Mouse (Mus musculus): ENCODE measurements around the gene Ston1. TPM values are rescaled to one million over a fixed set of nuclear protein-coding genes. Genes with fewer than 3 reads are reported as not detected.

Gene Ston1
- polyA plus RNA-seq, 1 experiment from 2014 or later: 8.3 TPM

- Histone ChIP-seq H3K4me2 (ENCODE audit: low read length) (no peak overlapping the region), H3K9me3 (replicated peaks; ENCODE audit: low read length) (no peaks in the 10 kb centered on the region), H3K36me3 (ENCODE audit: insufficient read depth, low read length) (no peaks in the 10 kb centered on the region), H3K27me3 (ENCODE audit: insufficient read depth, low read length) (no peaks in the 10 kb centered on the region), H3K9ac (ENCODE audit: low read depth, low read length) (no peak overlapping the region), H3K27ac (no peak overlapping the region), H3K4me3 (replicated peaks; ENCODE audit: low read depth, low read length) (no peak overlapping the region), H3K4me1 (replicated peaks; ENCODE audit: insufficient read depth, low read length) (no peaks in the 10 kb centered on the region)
- DNase-seq (ENCODE audit: low spot score): no peak
- WGBS: 56% methylated on average over 2 of the region's 2 CpGs
- TF ChIP-seq CTCF (IDR thresholded peaks at IDR 0.05; ENCODE audit: low read depth): no peak
- ATAC-seq (replicated peaks; ENCODE audit: low FRiP score, low read depth): no peak
These were observed 68.6 kb downstream of the Ston1 start for GRCm38 (mm10) chr17:88666076-88666475.

- no peaks in the 10 kb centered on the region for H3K9me3 ChIP-seq (replicated peaks; ENCODE audit: low read length)
- H3K4me3 ChIP-seq (replicated peaks; ENCODE audit: low read depth, low read length): no peak within 1 kb of the TSS
- no peak within 1 kb of the TSS for H3K9ac ChIP-seq (ENCODE audit: low read depth, low read length)
- no peaks in the 10 kb centered on the region for H3K36me3 ChIP-seq (ENCODE audit: insufficient read depth, low read length)
- ATAC-seq (replicated peaks; ENCODE audit: low FRiP score, low read depth) (0 out of 2 replicates have a peak, but pooled peaks have one; percentile 25), DNase-seq (ENCODE audit: low spot score) (no peak)
- H3K4me1 ChIP-seq (replicated peaks; ENCODE audit: insufficient read depth, low read length): no peaks in the 10 kb centered on the region
- WGBS: 33% methylated on average over 21 of the region's 21 CpGs
- H3K27me3 ChIP-seq (ENCODE audit: insufficient read depth, low read length): no peaks in the 10 kb centered on the region
- H3K27ac ChIP-seq: no peak within 1 kb of the TSS
- H3K4me2 ChIP-seq (ENCODE audit: low read length): peak within 1 kb of the TSS; percentile 27
- TF ChIP-seq CTCF (IDR thresholded peaks at IDR 0.05; ENCODE audit: low read depth): peak; percentile 20; the same call in 1 of the 2 replicates
These were observed 71.0 kb downstream of the Ston1 start, which contains the start of gene Gtf2a1l for GRCm38 (mm10) chr17:88668452-88668851. Gene Gtf2a1l, plus strand, starts transcription at chr17:88668660.

DNA sequence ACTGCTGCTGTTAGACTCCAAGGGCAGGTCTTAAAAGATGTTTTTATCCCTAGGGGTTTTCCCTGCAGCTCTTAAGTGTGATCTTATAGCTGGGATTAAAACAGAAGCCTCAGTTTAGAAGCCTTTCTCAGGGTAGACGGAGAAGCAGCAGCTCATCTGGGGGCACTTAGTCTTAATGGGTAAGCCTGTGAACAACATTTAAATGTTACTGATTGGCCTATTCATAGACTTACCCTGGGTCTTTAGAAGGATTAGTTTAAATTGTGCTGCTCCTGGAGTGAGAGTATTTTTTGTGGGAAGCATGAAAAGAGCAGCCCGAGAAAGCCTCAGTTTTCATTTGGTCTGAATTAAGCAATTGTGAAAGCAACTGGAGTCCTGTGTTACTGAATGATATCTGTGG lies 72.4 kb downstream of the Ston1 start:
- no peaks in the 10 kb centered on the region for H3K4me1 ChIP-seq (replicated peaks; ENCODE audit: insufficient read depth, low read length)
- no peaks in the 10 kb centered on the region for H3K36me3 ChIP-seq (ENCODE audit: insufficient read depth, low read length)
- TF ChIP-seq CTCF (IDR thresholded peaks at IDR 0.05; ENCODE audit: low read depth): no peak
- H3K9ac ChIP-seq (ENCODE audit: low read depth, low read length): no peak overlapping the region
- no peak overlapping the region for H3K27ac ChIP-seq
- DNase-seq (ENCODE audit: low spot score): no peak
- 81% methylated on average over 2 of the region's 2 CpGs for WGBS
- no peaks in the 10 kb centered on the region for H3K9me3 ChIP-seq (replicated peaks; ENCODE audit: low read length)
- no peak overlapping the region for H3K4me2 ChIP-seq (ENCODE audit: low read length)
- no peak for ATAC-seq (replicated peaks; ENCODE audit: low FRiP score, low read depth)
- no peak overlapping the region for H3K4me3 ChIP-seq (replicated peaks; ENCODE audit: low read depth, low read length)
- H3K27me3 ChIP-seq (ENCODE audit: insufficient read depth, low read length): no peaks in the 10 kb centered on the region

DNA sequence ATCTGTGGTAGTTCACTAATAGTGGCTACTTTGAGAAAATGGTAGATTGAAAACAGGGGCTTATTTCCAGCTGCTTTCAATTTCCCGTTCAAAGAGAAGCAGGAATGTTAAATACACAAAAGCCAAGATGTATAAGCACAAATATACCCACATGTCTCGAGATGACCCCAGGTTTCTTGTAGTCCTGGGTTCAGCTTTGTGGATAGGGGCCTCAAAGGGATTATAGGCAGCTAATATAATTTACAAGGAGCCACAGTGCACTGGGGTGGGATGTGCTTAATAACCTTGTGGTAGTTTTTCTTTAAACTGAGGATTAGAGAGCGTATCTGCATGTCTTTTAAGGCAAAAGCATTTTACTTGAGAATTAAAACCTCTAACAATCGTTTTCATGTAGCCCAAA lies 73.3 kb downstream of the Ston1 start:
- Histone ChIP-seq H3K36me3 (ENCODE audit: insufficient read depth, low read length) (no peaks in the 10 kb centered on the region), H3K9me3 (replicated peaks; ENCODE audit: low read length) (no peaks in the 10 kb centered on the region), H3K4me2 (ENCODE audit: low read length) (no peak overlapping the region), H3K27ac (no peak overlapping the region), H3K27me3 (ENCODE audit: insufficient read depth, low read length) (no peaks in the 10 kb centered on the region), H3K4me1 (replicated peaks; ENCODE audit: insufficient read depth, low read length) (no peaks in the 10 kb centered on the region), H3K4me3 (replicated peaks; ENCODE audit: low read depth, low read length) (no peak overlapping the region), H3K9ac (ENCODE audit: low read depth, low read length) (no peak overlapping the region)
- WGBS: 52% methylated on average over 4 of the region's 4 CpGs
- TF ChIP-seq CTCF (IDR thresholded peaks at IDR 0.05; ENCODE audit: low read depth): no peak
- DNase-seq (ENCODE audit: low spot score): no peak
- no peak for ATAC-seq (replicated peaks; ENCODE audit: low FRiP score, low read depth)

GRCm38 (mm10) chr17:88675310-88676309 lies 78.1 kb downstream of the Ston1 start:
- WGBS: 89% methylated on average over 23 of the region's 23 CpGs

DNA sequence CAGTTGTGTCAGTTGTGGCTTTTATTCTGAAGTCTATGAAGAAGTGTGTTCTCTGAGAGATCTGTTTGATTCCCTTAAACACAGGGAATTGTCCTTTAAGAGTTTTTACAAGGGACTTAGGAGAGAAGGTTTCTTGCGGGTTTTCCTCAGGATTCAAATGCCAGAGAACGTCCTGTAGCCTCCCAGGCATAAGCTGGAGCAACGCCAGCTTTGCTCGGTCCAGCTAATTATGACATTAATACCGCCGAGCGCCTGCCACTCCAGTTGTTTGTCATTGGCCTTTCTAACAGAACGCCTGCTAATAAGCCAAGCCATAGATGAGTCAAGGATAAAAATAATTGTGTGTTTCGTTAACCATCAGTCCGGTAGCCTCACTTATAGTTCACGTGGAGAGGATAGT lies 90.7 kb downstream of the Ston1 start:
- Histone ChIP-seq H3K9me3 (replicated peaks; ENCODE audit: low read length) (no peaks in the 10 kb centered on the region), H3K27me3 (ENCODE audit: insufficient read depth, low read length) (no peaks in the 10 kb centered on the region), H3K4me1 (replicated peaks; ENCODE audit: insufficient read depth, low read length) (no peaks in the 10 kb centered on the region), H3K36me3 (ENCODE audit: insufficient read depth, low read length) (no peaks in the 10 kb centered on the region), H3K4me2 (ENCODE audit: low read length) (no peak overlapping the region), H3K27ac (no peak overlapping the region), H3K4me3 (replicated peaks; ENCODE audit: low read depth, low read length) (no peak overlapping the region), H3K9ac (ENCODE audit: low read depth, low read length) (no peak overlapping the region)
- no peak for DNase-seq (ENCODE audit: low spot score)
- ATAC-seq (replicated peaks; ENCODE audit: low FRiP score, low read depth): no peak
- WGBS: 62% methylated on average over 11 of the region's 11 CpGs
- TF ChIP-seq CTCF (IDR thresholded peaks at IDR 0.05; ENCODE audit: low read depth): no peak

More at GRCm38 (mm10) chr17:88675310-88676309, 78.1 kb downstream of the Ston1 start:
- Histone ChIP-seq H3K9me3 (replicated peaks; ENCODE audit: low read length) (no peaks in the 10 kb centered on the region), H3K27ac (no peak overlapping the region), H3K4me1 (replicated peaks; ENCODE audit: insufficient read depth, low read length) (no peaks in the 10 kb centered on the region), H3K36me3 (ENCODE audit: insufficient read depth, low read length) (no peaks in the 10 kb centered on the region), H3K4me2 (ENCODE audit: low read length) (no peak overlapping the region), H3K4me3 (replicated peaks; ENCODE audit: low read depth, low read length) (no peak overlapping the region), H3K9ac (ENCODE audit: low read depth, low read length) (no peak overlapping the region), H3K27me3 (ENCODE audit: insufficient read depth, low read length) (no peaks in the 10 kb centered on the region)
- no peak for ATAC-seq (replicated peaks; ENCODE audit: low FRiP score, low read depth)
- DNase-seq (ENCODE audit: low spot score): no peak
- no peak; the same call in 1 of the 2 replicates for TF ChIP-seq CTCF (IDR thresholded peaks at IDR 0.05; ENCODE audit: low read depth)

Data from kidney, postnatal 0 days (tissue).